Mouse (Mus musculus) c-Kit-positive CD71-negative TER-119-negative erythroid progenitor cells, embryonic 14.5 days (primary cell): Measurements from ENCODE around the gene Synj1.

Experiments
- DNase-seq: peaks from one replicate; pipeline ENCODE4 v3.0.0-alpha.2; 2013; ENCODE audit warnings: low read depth

Gene Synj1

DNA sequence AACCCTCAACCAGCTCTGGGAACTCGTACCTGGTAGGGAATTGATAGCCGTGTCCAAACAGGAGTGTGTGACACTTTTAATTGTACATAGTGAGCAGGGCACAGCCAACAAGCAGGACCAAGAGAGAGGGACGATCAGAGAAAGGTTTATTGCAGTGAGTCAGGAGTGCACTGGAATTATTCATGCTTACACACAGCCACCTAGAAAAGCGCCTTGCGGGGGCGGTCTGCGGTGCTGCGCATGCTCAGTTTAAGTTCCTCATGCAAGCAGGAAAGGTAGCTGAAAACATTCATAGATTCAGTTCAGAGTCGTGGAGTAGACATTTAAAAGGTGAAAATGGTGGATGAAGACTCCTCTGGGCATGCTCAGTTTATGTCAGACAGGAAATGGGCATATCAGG is 120.4 kb downstream of the Synj1 start:
- DNase-seq = no peak
